Mouse (Mus musculus): Measurements from ENCODE around the gene Tent5a. TPM values are rescaled to one million over a fixed set of nuclear protein-coding genes. Genes with fewer than 3 reads are reported as not detected.

Gene Tent5a
- polyA plus RNA-seq, 1 experiment from 2014 or later = 1.9 TPM

DNA sequence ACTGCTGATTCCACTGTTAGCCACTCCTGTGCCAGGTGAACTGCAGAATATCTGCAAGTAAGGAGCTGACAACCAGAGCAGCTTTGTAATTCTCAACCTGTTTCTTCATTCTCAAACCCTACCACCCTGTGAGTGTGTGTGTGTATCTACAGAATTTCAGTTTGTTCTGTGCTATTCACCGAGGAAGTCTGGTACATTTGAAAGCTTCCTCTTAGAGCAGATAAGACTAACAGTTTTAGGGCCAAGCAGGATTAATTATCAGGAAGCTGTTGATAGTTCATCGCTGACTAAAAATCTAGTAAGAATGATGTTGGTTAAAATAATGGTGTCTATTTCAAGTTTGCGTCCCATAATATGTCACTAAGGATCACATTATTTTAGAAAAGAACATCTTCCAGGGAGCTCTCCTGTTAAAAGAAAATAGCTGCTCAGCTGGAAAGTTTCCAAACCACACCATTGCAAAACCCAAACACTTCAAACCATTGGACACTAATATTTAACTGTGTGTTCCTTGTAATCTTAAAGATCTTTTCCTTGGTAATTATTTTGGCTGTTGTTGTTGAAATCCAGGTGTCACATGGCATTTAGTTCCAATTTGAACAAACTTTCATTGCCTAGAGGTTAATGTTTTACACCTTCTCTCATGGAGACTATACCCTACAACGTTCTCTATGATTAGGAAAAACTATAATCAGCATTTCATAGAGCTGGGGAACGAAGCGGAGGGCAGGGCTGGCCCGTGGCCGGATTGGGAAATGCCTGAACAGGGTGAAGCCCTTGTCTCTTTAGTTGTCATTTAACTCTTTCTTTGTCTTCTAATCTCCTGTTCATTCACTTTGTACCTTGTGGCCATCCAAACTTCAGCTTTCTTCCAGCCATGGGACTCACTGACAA, 16.0 kb upstream of the Tent5a start:
- H3K9me3 ChIP-seq (ENCODE audit: control insufficient read depth, low read length) = no peaks in the 10 kb centered on the region
- H3K4me3 ChIP-seq (ENCODE audit: low read depth, low read length) = no peak overlapping the region
- H3K27me3 ChIP-seq (ENCODE audit: control insufficient read depth, insufficient read depth, low read length) = no peaks in the 10 kb centered on the region
- H3K4me2 ChIP-seq (ENCODE audit: low read depth, low read length, severe bottlenecking) = no peak overlapping the region
- DNase-seq (ENCODE audit: low spot score) = no peak
- H3K4me1 ChIP-seq (replicated peaks; ENCODE audit: control insufficient read depth, insufficient read depth, low read length) = no peaks in the 10 kb centered on the region
- no peak overlapping the region for H3K27ac ChIP-seq (ENCODE audit: low read depth, low read length)
- WGBS = 93% methylated on average over 8 of the region's 8 CpGs
- no peaks in the 10 kb centered on the region for H3K36me3 ChIP-seq (ENCODE audit: control insufficient read depth, insufficient read depth, low read length)
- no peak for ATAC-seq (replicated peaks; ENCODE audit: low FRiP score)
- no peak overlapping the region for H3K9ac ChIP-seq (ENCODE audit: low read length)

GRCm38 (mm10) chr9:85340303-85340702, 13.2 kb upstream of the Tent5a start:
- Histone ChIP-seq H3K27me3 (ENCODE audit: control insufficient read depth, insufficient read depth, low read length) (no peaks in the 10 kb centered on the region), H3K9me3 (ENCODE audit: control insufficient read depth, low read length) (no peaks in the 10 kb centered on the region), H3K36me3 (ENCODE audit: control insufficient read depth, insufficient read depth, low read length) (no peaks in the 10 kb centered on the region), H3K4me2 (ENCODE audit: low read depth, low read length, severe bottlenecking) (no peak overlapping the region), H3K27ac (ENCODE audit: low read depth, low read length) (no peak overlapping the region), H3K9ac (ENCODE audit: low read length) (no peak overlapping the region), H3K4me3 (ENCODE audit: low read depth, low read length) (no peak overlapping the region), H3K4me1 (replicated peaks; ENCODE audit: control insufficient read depth, insufficient read depth, low read length) (no peaks in the 10 kb centered on the region)
- ATAC-seq (replicated peaks; ENCODE audit: low FRiP score) (no peak), DNase-seq (ENCODE audit: low spot score) (no peak)
- WGBS = 70% methylated on average over 3 of the region's 3 CpGs

- Histone ChIP-seq H3K9me3 (ENCODE audit: control insufficient read depth, low read length) (no peaks in the 10 kb centered on the region), H3K4me3 (ENCODE audit: low read depth, low read length) (no peak overlapping the region), H3K4me2 (ENCODE audit: low read depth, low read length, severe bottlenecking) (no peak overlapping the region), H3K9ac (ENCODE audit: low read length) (no peak overlapping the region), H3K4me1 (replicated peaks; ENCODE audit: control insufficient read depth, insufficient read depth, low read length) (no peaks in the 10 kb centered on the region), H3K27me3 (ENCODE audit: control insufficient read depth, insufficient read depth, low read length) (no peaks in the 10 kb centered on the region), H3K36me3 (ENCODE audit: control insufficient read depth, insufficient read depth, low read length) (no peaks in the 10 kb centered on the region), H3K27ac (ENCODE audit: low read depth, low read length) (no peak overlapping the region)
- ATAC-seq (replicated peaks; ENCODE audit: low FRiP score) (no peak), DNase-seq (ENCODE audit: low spot score) (no peak)
- WGBS = 91% methylated on average over 7 of the region's 7 CpGs
Measured at GRCm38 (mm10) chr9:85336046-85336445, 8.9 kb upstream of the Tent5a start.

DNA sequence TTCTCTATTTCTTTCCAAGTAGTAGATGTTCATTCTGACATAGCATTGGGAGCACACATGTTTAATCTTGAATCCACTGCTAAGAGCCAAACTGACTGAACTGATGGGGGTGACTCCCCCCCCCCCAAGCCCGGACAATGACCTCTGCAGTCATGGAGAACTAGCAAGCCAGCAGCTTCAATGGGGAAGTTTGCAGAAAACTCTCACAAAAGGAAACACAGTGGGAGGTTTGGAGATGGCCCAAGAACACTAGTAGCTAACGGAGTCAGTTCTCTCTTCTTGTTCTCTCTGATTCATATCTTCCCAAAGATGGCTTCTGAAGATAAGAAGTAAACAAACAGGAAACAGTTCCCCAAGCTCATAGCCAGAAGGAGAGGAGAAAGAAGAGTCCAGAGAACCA, 4.4 kb upstream of the Tent5a start:
- no peak for ATAC-seq (replicated peaks; ENCODE audit: low FRiP score)
- DNase-seq (ENCODE audit: low spot score) = no peak

GRCm38 (mm10) chr9:85328259-85328658, 1.1 kb upstream of the Tent5a start:
- ATAC-seq (replicated peaks; ENCODE audit: low FRiP score) = peak; percentile 43
- peak overlapping the region; percentile 53 for H3K4me3 ChIP-seq (ENCODE audit: low read depth, low read length)
- H3K27me3 ChIP-seq (ENCODE audit: control insufficient read depth, insufficient read depth, low read length) = peaks cover 8% of the 10 kb centered on the region; the same call in 1 of the 2 replicates
- H3K9me3 ChIP-seq (ENCODE audit: control insufficient read depth, low read length) = no peaks in the 10 kb centered on the region
- peak; percentile 94 for DNase-seq (ENCODE audit: low spot score)
- H3K36me3 ChIP-seq (ENCODE audit: control insufficient read depth, insufficient read depth, low read length) = no peaks in the 10 kb centered on the region
- peak overlapping the region; percentile 47 for H3K9ac ChIP-seq (ENCODE audit: low read length)
- peak overlapping the region; percentile 90 for H3K4me2 ChIP-seq (ENCODE audit: low read depth, low read length, severe bottlenecking)
- H3K27ac ChIP-seq (ENCODE audit: low read depth, low read length) = no peak overlapping the region
- 2% methylated on average over 16 of the region's 16 CpGs for WGBS
- H3K4me1 ChIP-seq (replicated peaks; ENCODE audit: control insufficient read depth, insufficient read depth, low read length) = peaks cover 3% of the 10 kb centered on the region; the same call in 1 of the 2 replicates

More for the DNA sequence above, 4.4 kb upstream of the Tent5a start:
- H3K9ac ChIP-seq (ENCODE audit: low read length) = no peak overlapping the region
- no peaks in the 10 kb centered on the region for H3K4me1 ChIP-seq (replicated peaks; ENCODE audit: control insufficient read depth, insufficient read depth, low read length)
- H3K36me3 ChIP-seq (ENCODE audit: control insufficient read depth, insufficient read depth, low read length) = no peaks in the 10 kb centered on the region
- H3K27ac ChIP-seq (ENCODE audit: low read depth, low read length) = no peak overlapping the region
- no peaks in the 10 kb centered on the region for H3K9me3 ChIP-seq (ENCODE audit: control insufficient read depth, low read length)
- 84% methylated on average over 2 of the region's 2 CpGs for WGBS
- no peak overlapping the region for H3K4me2 ChIP-seq (ENCODE audit: low read depth, low read length, severe bottlenecking)
- H3K4me3 ChIP-seq (ENCODE audit: low read depth, low read length) = no peak overlapping the region
- H3K27me3 ChIP-seq (ENCODE audit: control insufficient read depth, insufficient read depth, low read length) = no peaks in the 10 kb centered on the region

DNA sequence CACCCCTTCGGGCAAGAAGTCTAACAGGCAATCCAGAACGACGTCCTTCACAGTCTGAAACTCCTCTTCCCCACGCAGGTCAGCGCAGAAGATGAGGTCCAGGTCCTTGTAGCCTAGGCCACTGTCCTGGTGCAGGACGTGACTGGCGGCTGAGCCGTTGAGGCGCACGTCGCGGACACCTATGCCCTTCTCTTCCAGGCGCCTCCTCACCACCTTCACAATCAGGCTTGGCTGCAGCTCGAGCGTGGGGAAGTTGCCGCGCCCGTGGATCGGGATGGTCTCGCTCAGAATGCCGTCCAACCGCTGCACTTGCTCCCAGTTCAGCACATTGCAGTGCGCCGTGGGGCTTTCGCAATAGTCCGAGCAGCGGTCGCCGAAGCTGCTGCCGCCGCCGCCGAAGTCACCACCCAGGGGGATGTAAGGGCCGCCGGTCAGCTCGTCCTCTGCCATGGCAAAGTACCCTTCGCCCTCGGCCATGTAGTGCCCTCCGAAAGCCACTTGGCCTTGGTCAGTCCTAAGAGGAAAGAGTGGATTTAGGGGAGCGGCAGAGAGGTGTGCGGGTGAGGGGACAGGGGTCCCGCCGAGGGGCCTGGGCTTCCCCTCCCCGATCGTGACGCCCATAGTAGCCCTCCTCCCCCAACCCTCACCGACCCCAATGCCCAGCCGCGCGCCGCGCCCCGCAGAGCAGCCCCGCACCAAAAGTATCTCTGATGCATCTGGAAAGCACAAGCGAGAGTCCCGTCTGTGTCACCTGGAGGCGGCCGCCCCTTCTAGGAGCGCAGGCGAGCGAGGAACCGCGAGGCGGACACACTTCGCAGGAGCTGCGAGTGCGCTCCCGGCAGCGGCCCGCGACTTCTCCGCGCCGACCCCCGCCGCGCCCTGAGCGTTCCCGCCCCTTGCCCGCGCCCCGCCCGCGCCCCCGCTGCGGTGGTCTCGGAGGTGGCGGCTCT, 581 bp downstream of the Tent5a start:
- H3K4me1 ChIP-seq (replicated peaks; ENCODE audit: control insufficient read depth, insufficient read depth, low read length) = peaks cover 3% of the 10 kb centered on the region; the same call in 1 of the 2 replicates
- no peaks in the 10 kb centered on the region for H3K9me3 ChIP-seq (ENCODE audit: control insufficient read depth, low read length)
- peaks cover 8% of the 10 kb centered on the region; the same call in 1 of the 2 replicates for H3K27me3 ChIP-seq (ENCODE audit: control insufficient read depth, insufficient read depth, low read length)
- peak overlapping the region; percentile 53 for H3K4me3 ChIP-seq (ENCODE audit: low read depth, low read length)
- ATAC-seq (replicated peaks; ENCODE audit: low FRiP score) = peak; percentile 65
- under 1% methylated on average over 73 of the region's 88 CpGs for WGBS
- no peak overlapping the region for H3K27ac ChIP-seq (ENCODE audit: low read depth, low read length)
- H3K36me3 ChIP-seq (ENCODE audit: control insufficient read depth, insufficient read depth, low read length) = no peaks in the 10 kb centered on the region
- DNase-seq (ENCODE audit: low spot score) = peak; percentile 67
- peak overlapping the region; percentile 47 for H3K9ac ChIP-seq (ENCODE audit: low read length)
- H3K4me2 ChIP-seq (ENCODE audit: low read depth, low read length, severe bottlenecking) = peak overlapping the region; percentile 90

GRCm38 (mm10) chr9:85325201-85325868, 1.8 kb downstream of the Tent5a start:
- Histone ChIP-seq H3K9me3 (ENCODE audit: control insufficient read depth, low read length) (no peaks in the 10 kb centered on the region), H3K4me2 (ENCODE audit: low read depth, low read length, severe bottlenecking) (0 out of 2 replicates have a peak overlapping the region, but pooled peaks have one; percentile 2), H3K9ac (ENCODE audit: low read length) (no peak overlapping the region), H3K4me3 (ENCODE audit: low read depth, low read length) (no peak overlapping the region), H3K27me3 (ENCODE audit: control insufficient read depth, insufficient read depth, low read length) (peaks cover 8% of the 10 kb centered on the region; the same call in 1 of the 2 replicates), H3K4me1 (replicated peaks; ENCODE audit: control insufficient read depth, insufficient read depth, low read length) (peaks cover 3% of the 10 kb centered on the region; the same call in 1 of the 2 replicates), H3K36me3 (ENCODE audit: control insufficient read depth, insufficient read depth, low read length) (no peaks in the 10 kb centered on the region), H3K27ac (ENCODE audit: low read depth, low read length) (no peak overlapping the region)
- ATAC-seq (replicated peaks; ENCODE audit: low FRiP score) (no peak), DNase-seq (ENCODE audit: low spot score) (no peak)
- 50% methylated on average over 17 of the region's 17 CpGs for WGBS
